Mouse (Mus musculus) cerebellum, postnatal 14 days (tissue): ENCODE measurements at regions not wholly inside any gene's neighbourhood (a gene's known extent, or its start where the extent isn't known, plus 50 kb on each side); places are given as distances from the start of the nearest gene placed in this dataset.
A peak's percentile ranks its signal among the peaks of the same experiment; 100 is the strongest.

Experiments used
- DNase-seq, 2 experiments: peaks; one replicate each; pipeline ENCODE4 v3.0.0; 2021; ENCODE audit warnings: mixed read lengths in 2 of 2

DNA sequence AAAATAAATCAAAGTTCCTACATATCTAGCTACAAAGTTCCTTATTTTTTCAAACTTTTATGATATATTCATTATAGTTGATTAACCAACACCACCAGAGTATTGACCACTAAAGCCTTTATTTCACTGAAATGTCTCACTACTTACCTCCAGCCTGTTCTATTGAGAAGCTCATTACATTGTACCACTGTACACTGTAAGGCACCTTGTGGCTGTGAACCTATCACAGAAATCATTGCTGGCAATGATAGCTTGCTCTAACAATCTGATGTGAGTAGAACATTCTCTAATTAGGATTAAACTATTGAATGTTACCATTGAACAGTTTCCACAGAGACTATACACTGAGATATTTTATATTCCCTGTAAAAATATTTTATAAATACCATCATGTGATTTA is 367.2 kb upstream of the Siglech start:
- no peak for DNase-seq

DNA sequence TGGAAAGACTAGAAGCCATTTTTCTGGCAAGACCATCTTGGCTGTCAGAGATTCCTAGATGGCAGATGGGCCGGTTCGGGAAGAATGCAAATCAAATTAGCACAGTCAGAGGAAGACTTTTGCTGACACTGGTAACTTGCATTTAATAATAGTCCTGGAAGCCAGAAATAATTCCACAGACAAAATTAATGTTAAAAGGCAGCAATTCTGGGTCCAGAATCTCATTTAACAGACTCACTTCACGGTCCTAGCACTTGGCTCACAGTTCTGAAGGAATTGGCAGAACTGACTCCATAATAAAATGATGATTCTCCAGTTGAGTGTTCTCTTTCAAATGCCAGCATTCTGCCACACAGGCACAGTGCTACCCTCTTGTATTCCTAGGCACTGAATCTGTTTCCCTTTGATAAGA is 366.7 kb upstream of the Siglech start:
- DNase-seq = peak; percentile 48 to 66

DNA sequence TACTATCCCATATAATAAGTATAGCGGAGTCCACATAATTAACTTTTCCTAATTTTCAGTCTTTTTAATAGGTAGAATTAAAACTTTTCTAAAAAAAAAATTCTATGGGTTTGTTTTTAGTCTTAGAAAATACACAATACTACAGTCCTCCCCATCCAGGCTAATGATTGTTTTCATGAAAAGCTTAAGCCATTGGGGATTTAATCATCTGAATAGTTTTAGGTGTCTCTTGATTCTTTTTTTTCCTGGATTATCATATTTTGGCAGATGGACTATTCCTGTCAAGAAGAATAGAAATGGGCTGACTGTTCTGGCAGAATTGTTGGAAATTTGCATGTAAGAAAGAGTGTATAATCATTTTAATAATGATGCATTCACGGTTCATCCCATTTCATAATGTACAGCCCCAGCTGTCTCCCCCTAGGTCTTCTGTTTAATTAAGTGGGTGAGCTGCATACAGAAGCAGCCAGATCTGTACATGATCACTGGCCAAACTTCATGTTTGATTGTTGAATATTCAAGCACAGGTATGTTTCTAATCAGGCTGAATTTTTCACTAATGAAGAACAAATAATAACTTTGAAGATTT is 320.6 kb upstream of the Siglech start:
- no peak for DNase-seq
